Mouse (Mus musculus): ENCODE data around the gene Sec14l4. TPM values are rescaled to one million over a fixed set of nuclear protein-coding genes. Genes with fewer than 3 reads are reported as not detected.

Sec14l4 gene
- polyA plus RNA-seq, 1 experiment from 2014 or later = not detected

DNA sequence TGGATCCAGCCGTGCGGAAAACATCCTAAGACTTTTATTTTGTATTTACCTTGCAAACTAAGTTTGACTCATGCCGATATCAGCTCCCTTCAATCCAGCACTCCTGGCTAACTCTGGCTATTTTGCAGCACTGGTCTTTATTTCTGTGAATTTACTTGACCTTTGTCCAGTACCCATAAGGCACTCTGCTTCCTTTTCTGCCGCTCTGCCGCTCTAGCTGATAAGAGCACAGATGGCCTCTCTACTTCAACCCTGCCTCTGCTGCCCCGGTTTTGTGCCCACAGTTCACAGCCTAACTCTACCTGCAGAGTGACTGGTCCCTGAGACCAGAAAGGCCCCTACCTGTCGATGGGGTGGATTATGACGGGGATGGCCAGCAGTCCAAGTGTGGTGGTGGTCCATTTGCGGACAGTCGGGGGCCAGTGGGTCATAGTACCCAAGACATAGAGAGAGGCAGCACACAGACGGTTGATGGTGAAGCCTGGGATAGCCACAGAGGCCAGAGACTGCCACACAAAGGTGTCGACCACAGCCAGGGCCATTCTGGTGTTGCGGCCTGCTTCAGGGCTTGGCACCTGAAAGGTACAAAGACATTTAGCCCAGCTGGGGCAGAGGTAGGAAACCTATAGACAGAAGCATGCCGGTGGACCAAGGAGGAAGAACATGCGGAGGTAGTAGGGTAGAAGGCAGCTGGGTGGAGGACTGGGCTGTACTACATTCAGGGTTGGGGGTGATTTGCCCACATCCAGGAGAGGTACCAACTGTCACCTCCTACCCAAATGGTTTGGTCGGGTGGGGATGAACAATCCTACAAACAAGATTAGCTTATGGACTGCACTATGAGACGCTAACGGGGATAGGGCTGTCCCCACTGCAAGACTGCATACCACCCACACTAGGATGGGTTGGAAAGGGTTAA lies 62.5 kb downstream of the Sec14l4 start:
- no peaks in the 10 kb centered on the region for H3K9me3 ChIP-seq (replicated peaks)
- H3K4me3 ChIP-seq = no peak overlapping the region
- peaks cover 29% of the 10 kb centered on the region for H3K4me1 ChIP-seq
- no peaks in the 10 kb centered on the region for H3K27me3 ChIP-seq
- peaks cover 8% of the 10 kb centered on the region; the same call in 1 of the 2 replicates for H3K36me3 ChIP-seq (ENCODE audit: poor library complexity, severe bottlenecking)
- no peak for ATAC-seq
- 85% methylated on average over 18 of the region's 18 CpGs for WGBS
- H3K27ac ChIP-seq = no peak overlapping the region
- peak overlapping the region; percentile 82 for H3K4me2 ChIP-seq
- peak overlapping the region; percentile 26; the same call in 1 of the 2 replicates for H3K9ac ChIP-seq

DNA sequence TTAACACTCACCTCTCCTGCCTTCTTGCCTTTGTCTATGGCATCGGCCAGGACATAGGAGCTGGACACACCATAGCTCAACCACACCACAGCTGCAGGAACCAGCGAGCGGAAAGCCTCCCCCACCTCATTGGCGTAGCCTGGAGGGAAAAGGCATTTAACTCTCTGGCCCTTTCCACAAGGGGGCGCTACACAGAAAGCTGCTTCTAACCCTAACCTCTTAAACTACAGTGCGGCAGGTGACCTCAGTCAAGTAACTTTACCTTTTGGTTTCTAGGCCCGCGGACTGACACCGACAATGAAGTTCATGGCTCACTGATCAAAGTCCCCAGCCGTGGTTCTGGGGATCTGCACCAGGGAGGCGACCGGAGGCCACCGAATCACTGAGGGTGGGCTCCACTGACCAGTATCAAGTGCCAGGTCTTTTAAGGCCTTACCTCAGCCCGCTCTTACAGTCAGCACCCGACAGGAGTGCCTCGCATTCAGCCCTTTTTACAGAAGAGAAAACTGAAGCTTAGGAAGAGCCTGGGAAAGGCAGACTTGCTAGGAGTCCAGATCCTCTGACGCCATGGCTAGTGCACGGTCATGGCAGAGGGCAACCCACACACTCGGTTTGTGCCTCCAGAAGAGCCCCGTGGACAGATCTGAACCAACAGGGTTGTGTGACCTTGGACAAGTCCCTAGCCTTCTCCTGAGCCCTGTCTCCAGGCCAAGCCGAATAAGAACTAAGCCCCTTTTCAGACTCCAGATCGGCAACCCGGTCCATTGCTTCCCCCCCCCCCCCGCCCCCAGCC lies 63.3 kb downstream of the Sec14l4 start:
- no peaks in the 10 kb centered on the region for H3K9me3 ChIP-seq (replicated peaks)
- ATAC-seq = no peak
- peak overlapping the region; percentile 82 for H3K4me2 ChIP-seq
- peak overlapping the region; percentile 78; the same call in 1 of the 2 replicates for H3K27ac ChIP-seq
- H3K27me3 ChIP-seq = no peaks in the 10 kb centered on the region
- peak overlapping the region; percentile 53 for H3K4me3 ChIP-seq
- peak overlapping the region; percentile 64 for H3K9ac ChIP-seq
- H3K4me1 ChIP-seq = peaks cover 29% of the 10 kb centered on the region
- WGBS = 5% methylated on average over 22 of the region's 24 CpGs
- peaks cover 8% of the 10 kb centered on the region; the same call in 1 of the 2 replicates for H3K36me3 ChIP-seq (ENCODE audit: poor library complexity, severe bottlenecking)

DNA sequence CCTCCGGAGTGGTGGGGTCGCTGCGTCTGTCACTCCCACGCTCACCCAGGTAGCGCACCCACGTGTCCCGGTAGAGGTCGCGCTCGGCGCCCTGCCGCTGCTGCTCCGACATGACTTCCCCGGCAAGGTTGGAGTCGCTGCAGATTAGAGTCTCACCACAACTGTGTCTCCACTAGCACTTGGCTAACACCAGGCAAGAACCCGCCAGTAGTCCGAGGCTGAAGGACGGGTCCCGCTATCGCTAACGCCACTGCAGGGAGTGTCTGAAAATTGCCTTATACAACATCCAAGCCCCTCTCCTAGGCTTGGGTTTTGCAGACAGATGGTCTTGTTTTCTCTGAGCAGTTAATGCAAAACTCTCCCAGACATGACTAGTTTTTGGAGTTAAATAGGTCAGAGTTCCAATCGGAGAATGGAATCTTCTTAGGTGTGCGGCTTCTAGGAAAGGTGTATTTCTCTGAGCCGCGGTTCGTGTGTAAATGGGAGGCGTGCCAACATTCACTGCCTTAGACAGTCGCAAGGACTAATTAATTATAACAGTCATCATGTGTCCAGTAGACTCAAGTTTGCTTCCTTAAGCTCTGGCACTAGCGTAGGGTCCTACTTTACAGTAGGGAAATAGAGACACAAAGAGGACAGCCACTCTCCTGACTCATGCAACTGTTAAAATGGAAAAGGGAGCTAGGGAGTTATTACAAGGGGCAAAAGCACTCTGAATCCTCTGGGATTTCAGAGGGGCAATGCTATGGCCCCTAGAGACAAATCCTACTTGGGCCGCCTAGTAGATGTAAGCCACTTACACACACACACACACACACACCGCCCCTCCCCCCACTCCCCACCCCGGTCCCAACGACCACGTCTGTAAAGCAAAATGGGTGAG lies 64.2 kb downstream of the Sec14l4 start, which contains the start of gene Mtfp1:
Mtfp1 (minus strand) TSS at position 275 of the 883 bp plus-strand sequence.
- Histone ChIP-seq H3K27me3 (no peaks in the 10 kb centered on the region), H3K9me3 (replicated peaks) (no peaks in the 10 kb centered on the region), H3K27ac (peak within 1 kb of the TSS; percentile 78), H3K4me3 (peak within 1 kb of the TSS; percentile 53), H3K9ac (peak within 1 kb of the TSS; percentile 64), H3K36me3 (ENCODE audit: poor library complexity, severe bottlenecking) (peaks cover 8% of the 10 kb centered on the region; the same call in 1 of the 2 replicates), H3K4me2 (peak within 1 kb of the TSS; percentile 82), H3K4me1 (peaks cover 29% of the 10 kb centered on the region)
- ATAC-seq = no peak
- 8% methylated on average over 31 of the region's 34 CpGs for WGBS

DNA sequence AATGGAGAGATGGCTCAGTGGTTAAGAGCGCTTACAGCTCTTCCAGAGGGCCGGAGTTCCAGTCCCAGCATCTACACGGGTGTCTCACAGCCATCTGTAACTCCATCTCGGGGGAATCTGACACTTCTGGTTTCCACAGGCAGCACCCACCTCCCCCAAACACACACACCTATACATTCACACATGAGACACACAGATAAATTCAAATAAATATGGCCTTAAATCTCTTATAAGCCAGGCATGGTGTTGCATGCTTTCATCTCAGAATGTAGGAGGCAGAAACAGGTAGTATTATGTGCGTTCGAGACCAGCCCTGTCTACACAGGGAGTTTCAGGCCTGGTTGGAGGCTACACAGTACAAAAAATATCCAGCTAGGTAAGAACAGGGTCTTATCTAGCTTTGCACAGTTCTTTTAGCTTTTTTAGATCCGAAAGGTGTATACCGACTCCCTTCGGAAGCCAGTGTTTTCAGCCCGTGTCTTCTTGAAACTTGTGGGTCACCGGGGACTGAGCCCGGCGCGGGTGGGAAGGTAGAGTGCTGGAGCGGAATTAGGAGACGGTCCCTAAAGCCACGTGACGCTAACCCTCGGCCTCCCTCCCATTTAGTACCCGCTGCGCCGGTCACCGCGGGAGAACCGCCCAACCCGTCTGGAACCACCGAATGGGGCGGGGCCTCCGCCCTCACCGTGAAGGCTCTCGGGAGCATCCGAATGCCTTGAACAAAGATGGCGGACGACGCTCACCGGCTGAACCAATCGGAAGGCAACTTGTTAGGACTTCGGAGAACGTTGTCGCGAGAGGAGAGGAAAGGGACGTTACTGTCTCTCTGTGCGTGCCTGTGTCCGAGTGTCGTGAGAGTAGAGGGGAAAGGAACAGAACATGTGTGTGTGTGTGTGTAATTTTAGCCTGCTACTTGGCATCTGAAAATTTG lies 65.1 kb downstream of the Sec14l4 start:
- Histone ChIP-seq H3K36me3 (ENCODE audit: poor library complexity, severe bottlenecking) (0 out of 2 replicates have a peak, but pooled peaks cover under 1% of the 10 kb centered on the region), H3K4me1 (peaks cover 29% of the 10 kb centered on the region), H3K4me3 (peak overlapping the region; percentile 53), H3K27me3 (no peaks in the 10 kb centered on the region), H3K9ac (peak overlapping the region; percentile 80), H3K9me3 (replicated peaks) (no peaks in the 10 kb centered on the region), H3K4me2 (peak overlapping the region; percentile 82), H3K27ac (peak overlapping the region; percentile 79)
- ATAC-seq = peak; percentile 97
- WGBS = 3% methylated on average over 45 of the region's 45 CpGs

DNA sequence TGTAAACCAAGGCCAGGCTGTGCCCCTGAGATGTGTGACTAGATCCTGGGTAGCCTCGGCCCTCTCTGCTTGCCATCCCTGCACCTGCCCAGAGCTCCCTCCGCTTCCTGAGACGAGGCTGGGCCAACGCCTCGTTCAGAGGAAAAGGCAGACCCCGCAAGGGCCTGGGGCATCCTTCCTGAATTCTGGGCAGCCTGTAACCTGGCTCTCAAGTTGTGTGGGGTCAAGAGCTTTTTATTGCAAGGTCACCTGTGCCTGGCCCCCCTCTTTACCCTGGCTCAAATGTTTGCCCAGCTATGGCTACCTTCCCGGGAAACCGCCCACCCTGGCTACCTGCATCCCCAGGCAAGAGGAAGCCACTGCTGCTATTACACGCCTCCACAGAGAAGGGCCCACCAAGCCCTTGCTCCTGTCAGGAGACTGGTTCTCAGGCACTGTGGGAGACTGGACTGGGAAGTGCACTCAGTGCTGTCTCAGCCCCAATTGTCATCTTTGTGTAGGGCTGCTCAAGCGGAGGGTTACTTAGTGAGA lies 65.9 kb downstream of the Sec14l4 start:
- Histone ChIP-seq H3K9me3 (replicated peaks) (no peaks in the 10 kb centered on the region), H3K27me3 (no peaks in the 10 kb centered on the region), H3K4me2 (peak overlapping the region; percentile 82), H3K36me3 (ENCODE audit: poor library complexity, severe bottlenecking) (no peaks in the 10 kb centered on the region), H3K4me3 (peak overlapping the region; percentile 53), H3K27ac (peak overlapping the region; percentile 79), H3K4me1 (peaks cover 29% of the 10 kb centered on the region), H3K9ac (peak overlapping the region; percentile 80)
- peak; percentile 52 for ATAC-seq
- WGBS = 17% methylated on average over 10 of the region's 10 CpGs

Other genes starting within 250 kb of the Sec14l4 start
- gene Osbp2, start 167.6 kb upstream of the Sec14l4 start, polyA plus RNA-seq (2015; fragmentation: Nextera tagmentation; extraction: Ambion mirVana) = 5.9 and 6.6 TPM in 2 replicates
- gene 4921536K21Rik, start 136.4 kb upstream of the Sec14l4 start, polyA plus RNA-seq (2015; fragmentation: Nextera tagmentation; extraction: Ambion mirVana) = 0.75 and 0.97 TPM in 2 replicates
- gene Dusp18, start 136.2 kb upstream of the Sec14l4 start, polyA plus RNA-seq (2015; fragmentation: Nextera tagmentation; extraction: Ambion mirVana) = 28.4 and 35.7 TPM in 2 replicates
- 6.7 and 8.2 TPM in 2 replicates for gene Slc35e4, start 116.8 kb upstream of the Sec14l4 start, polyA plus RNA-seq (2015; fragmentation: Nextera tagmentation; extraction: Ambion mirVana)
- 11.6 and 12.5 TPM in 2 replicates for gene Tcn2, start 99.3 kb upstream of the Sec14l4 start, polyA plus RNA-seq (2015; fragmentation: Nextera tagmentation; extraction: Ambion mirVana)
- gene Pes1, start 67.5 kb upstream of the Sec14l4 start, polyA plus RNA-seq (2015; fragmentation: Nextera tagmentation; extraction: Ambion mirVana) = 70.6 and 77.0 TPM in 2 replicates
- 0.20 TPM in 1 of 2 replicates, not detected in the other for gene 4930556J24Rik, start 54.7 kb upstream of the Sec14l4 start, polyA plus RNA-seq (2015; fragmentation: Nextera tagmentation; extraction: Ambion mirVana)
- 0.58 and 0.76 TPM in 2 replicates for gene Gal3st1, start 47.8 kb upstream of the Sec14l4 start, polyA plus RNA-seq (2015; fragmentation: Nextera tagmentation; extraction: Ambion mirVana)
- 0.22 and 0.62 TPM in 2 replicates for gene Sec14l3, start 33.4 kb downstream of the Sec14l4 start, polyA plus RNA-seq (2015; fragmentation: Nextera tagmentation; extraction: Ambion mirVana)
- 7.0 and 7.5 TPM in 2 replicates for gene Mtfp1, start 64.0 kb downstream of the Sec14l4 start, polyA plus RNA-seq (2015; fragmentation: Nextera tagmentation; extraction: Ambion mirVana)
- 1.5 and 2.3 TPM in 2 replicates for gene Sec14l2, start 92.0 kb downstream of the Sec14l4 start, polyA plus RNA-seq (2015; fragmentation: Nextera tagmentation; extraction: Ambion mirVana)
- gene Rnf215, start 103.7 kb downstream of the Sec14l4 start, polyA plus RNA-seq (2015; fragmentation: Nextera tagmentation; extraction: Ambion mirVana) = 37.5 and 41.0 TPM in 2 replicates
- gene Ccdc157, start 128.8 kb downstream of the Sec14l4 start, polyA plus RNA-seq (2015; fragmentation: Nextera tagmentation; extraction: Ambion mirVana) = 5.3 and 7.2 TPM in 2 replicates
- 61.2 and 66.8 TPM in 2 replicates for gene Sf3a1, start 128.9 kb downstream of the Sec14l4 start, polyA plus RNA-seq (2015; fragmentation: Nextera tagmentation; extraction: Ambion mirVana)
- gene Tbc1d10a, start 155.3 kb downstream of the Sec14l4 start, polyA plus RNA-seq (2015; fragmentation: Nextera tagmentation; extraction: Ambion mirVana) = 23.4 and 23.7 TPM in 2 replicates
- gene Castor1, start 186.8 kb downstream of the Sec14l4 start, polyA plus RNA-seq (2015; fragmentation: Nextera tagmentation; extraction: Ambion mirVana) = 0.85 and 1.4 TPM in 2 replicates
- not detected in 2 replicates for gene Osm, start 205.0 kb downstream of the Sec14l4 start, polyA plus RNA-seq (2015; fragmentation: Nextera tagmentation; extraction: Ambion mirVana)
- 0.04 TPM in 1 of 2 replicates, not detected in the other for gene Lif, start 226.1 kb downstream of the Sec14l4 start, polyA plus RNA-seq (2015; fragmentation: Nextera tagmentation; extraction: Ambion mirVana)